Mouse (Mus musculus): ENCODE data around the gene Cyba.

DNA sequence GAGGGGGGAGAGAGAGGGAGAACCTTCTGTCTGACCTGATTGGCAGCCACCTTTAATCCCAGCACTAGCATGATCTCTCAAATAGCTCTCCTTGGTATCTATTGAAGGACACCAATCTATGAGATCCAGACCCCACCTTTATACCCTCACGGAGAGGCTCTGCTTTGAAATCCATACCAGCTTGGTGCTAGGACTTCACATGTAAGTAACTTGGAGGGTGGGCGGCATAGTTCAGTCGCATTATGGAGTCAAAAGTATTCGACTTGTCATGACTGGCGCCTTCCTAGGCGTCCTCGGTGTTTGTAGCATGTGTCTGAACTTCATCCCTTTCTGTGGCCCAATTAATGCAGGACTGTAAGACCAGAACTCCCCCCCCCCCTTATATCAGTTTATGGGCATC is 57.4 kb downstream of the Cyba start:
- TF ChIP-seq CTCF (IDR thresholded peaks at IDR 0.05; ENCODE audit: low read depth, low read length) (no peak), GATA1 (IDR thresholded peaks at IDR 0.05; ENCODE audit: borderline replicate concordance, low read length) (no peak)

All from G1E (cell line).